Comparison of ENCODE assay signal across 10 mouse cellular contexts in the genomic region with DNA sequence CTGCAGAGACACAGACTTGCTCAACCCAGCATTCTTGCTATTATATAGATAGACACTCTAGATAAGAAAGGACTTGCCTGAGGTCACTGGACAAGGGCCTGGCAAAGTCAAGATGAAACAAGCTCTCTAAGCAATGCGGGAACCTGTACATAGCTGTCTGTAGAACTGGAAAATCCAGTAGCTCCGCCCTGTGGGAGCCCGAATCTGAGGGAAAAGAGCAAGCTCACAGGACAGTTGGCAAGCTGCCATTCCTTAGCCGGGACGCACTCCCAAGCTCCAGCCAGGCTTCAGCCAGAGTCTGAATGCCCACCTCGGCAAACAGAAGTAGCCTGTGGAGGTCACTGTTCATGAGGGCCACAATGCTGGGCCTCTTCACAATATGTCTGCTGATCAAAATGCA. TPM values are rescaled to one million over a fixed set of nuclear protein-coding genes. Genes with fewer than 3 reads are reported as not detected.
DNase-seq lines count a peak whose midpoint lies in the region; ATAC-seq and TF ChIP-seq lines count a peak whose summit lies in the region.
"Had no signal": no experiment of that assay in that cellular context is flagged by ENCODE, and none has a peak within 500 bp of the region (broad histone marks: within the 10 kb centered on the region; RNA-seq: fewer than 3 reads in every experiment).

No protein-coding gene starts in this region.

- H3K4me2 ChIP-seq in heart, embryonic 11.5 days = no peak overlapping the region
- no peak overlapping the region for H3K4me2 ChIP-seq in intestine, embryonic 16.5 days (ENCODE audit: low read depth, low read length)
- H3K4me2 ChIP-seq in forebrain, embryonic 16.5 days (ENCODE audit: low read length) = no peak overlapping the region

- WGBS in heart, embryonic 11.5 days (ENCODE audit: insufficient replicate concordance) = 46% methylated on average over 6 of the region's 6 CpGs
- WGBS in intestine, embryonic 16.5 days = 17% methylated on average over 6 of the region's 6 CpGs
- WGBS in forebrain, embryonic 16.5 days = 28% methylated on average over 6 of the region's 6 CpGs

- H3K9me3 ChIP-seq in heart, embryonic 11.5 days (replicated peaks; ENCODE audit: control insufficient read depth, low read length) = no peaks in the 10 kb centered on the region
- H3K9me3 ChIP-seq in intestine, embryonic 16.5 days (ENCODE audit: control insufficient read depth, low read length) = no peaks in the 10 kb centered on the region
- H3K9me3 ChIP-seq in forebrain, embryonic 16.5 days (ENCODE audit: control insufficient read depth, low read length) = no peaks in the 10 kb centered on the region
- H3K9me3 ChIP-seq: G1E had no signal

- H3K27me3 ChIP-seq in heart, embryonic 11.5 days (ENCODE audit: control insufficient read depth, insufficient read depth, low read length) = no peaks in the 10 kb centered on the region
- H3K27me3 ChIP-seq in intestine, embryonic 16.5 days (replicated peaks; ENCODE audit: control insufficient read depth, insufficient read depth, low read length) = no peaks in the 10 kb centered on the region
- H3K27me3 ChIP-seq in forebrain, embryonic 16.5 days (replicated peaks; ENCODE audit: control insufficient read depth, insufficient read depth, low read length) = no peaks in the 10 kb centered on the region

- intact Hi-C loops in heart, postnatal 14 days (cut with DNase I) = no loop called here

- peaks cover 4% of the 10 kb centered on the region; the same call in 1 of the 2 replicates for H3K4me1 ChIP-seq in heart, embryonic 11.5 days (ENCODE audit: control insufficient read depth, insufficient read depth, low read length)
- peaks cover 13% of the 10 kb centered on the region; the same call in 1 of the 2 replicates for H3K4me1 ChIP-seq in intestine, embryonic 16.5 days (ENCODE audit: control insufficient read depth, insufficient read depth, low read length)
- no peaks in the 10 kb centered on the region for H3K4me1 ChIP-seq in forebrain, embryonic 16.5 days (replicated peaks; ENCODE audit: control insufficient read depth, insufficient read depth, low read length)

- no peak overlapping the region for H3K9ac ChIP-seq in heart, embryonic 11.5 days (ENCODE audit: low read depth, low read length)
- H3K9ac ChIP-seq in intestine, embryonic 16.5 days (ENCODE audit: low read depth, low read length) = no peak overlapping the region
- H3K9ac ChIP-seq in forebrain, embryonic 16.5 days (replicated peaks; ENCODE audit: low read depth, low read length) = no peak overlapping the region
- H3K9ac ChIP-seq: liver, embryonic 14.5 days had no signal

- H3K27ac ChIP-seq in heart, embryonic 11.5 days (ENCODE audit: low read depth, low read length) = no peak overlapping the region
- peak overlapping the region; percentile 19; the same call in 1 of the 2 replicates for H3K27ac ChIP-seq in intestine, embryonic 16.5 days (ENCODE audit: low read length)
- no peak overlapping the region for H3K27ac ChIP-seq in forebrain, embryonic 16.5 days (ENCODE audit: low read length)
- H3K27ac ChIP-seq in layer of hippocampus, adult 2 months = no peak overlapping the region
- H3K27ac ChIP-seq: liver, embryonic 14.5 days had no signal

- no peak for TF ChIP-seq CTCF in layer of hippocampus, adult 2 months (conservative IDR thresholded peaks at IDR 0.05)

- no peaks in the 10 kb centered on the region for H3K36me3 ChIP-seq in heart, embryonic 11.5 days (ENCODE audit: control insufficient read depth, insufficient read depth, low read length)
- no peaks in the 10 kb centered on the region for H3K36me3 ChIP-seq in intestine, embryonic 16.5 days (ENCODE audit: control insufficient read depth, insufficient read depth, low read length)
- no peaks in the 10 kb centered on the region for H3K36me3 ChIP-seq in forebrain, embryonic 16.5 days (ENCODE audit: control insufficient read depth, insufficient read depth)
- H3K36me3 ChIP-seq: G1E had no signal

- DNase-seq in heart, postnatal 14 days = peak; percentile 47 to 58
- peak; percentile 66 for DNase-seq in adipocyte (ENCODE audit: low spot score)
- DNase-seq in lung, postnatal 4 days = peak; percentile 67 to 79
- no peak for DNase-seq in left cerebral cortex, adult 11 months (ENCODE audit: low spot score)
- DNase-seq in layer of hippocampus, adult 2 months (ENCODE audit: low spot score in 2 of 2) = no peak

- no peak overlapping the region for H3K4me3 ChIP-seq in heart, embryonic 11.5 days (ENCODE audit: low read depth, low read length)
- H3K4me3 ChIP-seq in intestine, embryonic 16.5 days (ENCODE audit: low read length) = no peak overlapping the region
- H3K4me3 ChIP-seq in forebrain, embryonic 16.5 days (replicated peaks; ENCODE audit: low read length) = no peak overlapping the region
- H3K4me3 ChIP-seq in layer of hippocampus, adult 2 months = no peak overlapping the region

- no peak for ATAC-seq in heart, embryonic 11.5 days (replicated peaks; ENCODE audit: insufficient number of reproducible peaks, low FRiP score, low TSS enrichment)
- peak; percentile 69 for ATAC-seq in intestine, embryonic 16.5 days
- no peak for ATAC-seq in forebrain, embryonic 16.5 days

RNA-seq across cellular contexts. Expression of a gene that starts 28.8 kb away (rescaled TPM):
- total RNA-seq in heart, postnatal 14 days (2021) = not detected
- polyA plus RNA-seq in heart, embryonic 11.5 days (2014; fragmentation: Nextera tagmentation; extraction: Ambion mirVana) = 0.41 and 0.56 TPM in 2 replicates
- polyA plus RNA-seq in intestine, embryonic 16.5 days (2015; fragmentation: Nextera tagmentation; extraction: Ambion mirVana) = 8.7 and 11.3 TPM in 2 replicates
- 0.25 and 0.43 TPM in 2 replicates for polyA plus RNA-seq in forebrain, embryonic 16.5 days (2015; fragmentation: Nextera tagmentation; extraction: Ambion mirVana)
- total RNA-seq in layer of hippocampus, adult 2 months (2021) = 1 to 10 TPM; 3.9 to 6.3 TPM
- polyA plus RNA-seq: G1E had no signal

RNA-seq across cellular contexts. Expression of a gene that starts 51.3 kb away (rescaled TPM):
- total RNA-seq in heart, postnatal 14 days (2021) = 10 to 100 TPM in 1 of 2 experiments, 1 to 10 TPM in 1; 10.0 to 12.2 TPM
- polyA plus RNA-seq in heart, embryonic 11.5 days (2014; fragmentation: Nextera tagmentation; extraction: Ambion mirVana) = 92.5 and 103 TPM in 2 replicates
- 80.7 and 82.8 TPM in 2 replicates for polyA plus RNA-seq in intestine, embryonic 16.5 days (2015; fragmentation: Nextera tagmentation; extraction: Ambion mirVana)
- polyA plus RNA-seq in forebrain, embryonic 16.5 days (2015; fragmentation: Nextera tagmentation; extraction: Ambion mirVana) = 36.6 and 37.5 TPM in 2 replicates
- 1 to 10 TPM; 1.5 to 3.9 TPM for total RNA-seq in layer of hippocampus, adult 2 months (2021)

Comparison
In these comparisons a context has a peak if more than half of its experiments do, and no peak if none do; other contexts are left out.
1. DNase-seq: peak in heart, postnatal 14 days (2 of 2), adipocyte (single experiment) and lung, postnatal 4 days (2 of 2); none in left cerebral cortex, adult 11 months (single experiment) and layer of hippocampus, adult 2 months (0 of 2).